Mouse (Mus musculus) effector memory CD4-positive, alpha-beta T cell, adult 7 months (primary cell): ENCODE results near the gene Olfr1259. TPM values are rescaled to one million over a fixed set of nuclear protein-coding genes. Genes with fewer than 3 reads are reported as not detected.

Experiments used
- polyA plus RNA-seq: library from polyadenylated mRNA; unstranded; fragments of 100-300 nt; shearing (Covaris generic); gene quantifications from one replicate; pipeline ENCODE4 v1.2.1, GENCODE M21; 2017

The Olfr1259 gene
- not detected for polyA plus RNA-seq

DNA sequence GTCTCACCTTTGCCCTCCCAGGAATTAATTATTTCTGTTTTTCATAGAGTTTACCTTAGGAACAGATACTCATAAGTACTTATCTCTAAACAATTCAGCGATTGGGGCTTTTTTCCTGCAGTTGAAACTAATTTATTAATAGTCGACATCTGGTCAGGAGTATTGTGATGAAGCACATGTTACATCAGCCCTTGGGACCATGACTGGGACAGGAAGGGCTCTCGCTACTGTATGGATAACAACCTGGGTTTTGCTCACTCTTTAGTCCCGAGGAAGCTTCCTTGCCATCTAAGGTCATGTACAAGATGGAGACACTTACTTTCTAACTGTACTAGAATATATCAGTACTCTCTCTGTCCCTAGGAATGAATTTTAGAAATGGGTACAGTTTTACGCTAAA is at the start of gene Olfr1259:
TSS of gene Olfr1259 (minus strand) at position 101 of the 400 bp plus-strand sequence.

DNA sequence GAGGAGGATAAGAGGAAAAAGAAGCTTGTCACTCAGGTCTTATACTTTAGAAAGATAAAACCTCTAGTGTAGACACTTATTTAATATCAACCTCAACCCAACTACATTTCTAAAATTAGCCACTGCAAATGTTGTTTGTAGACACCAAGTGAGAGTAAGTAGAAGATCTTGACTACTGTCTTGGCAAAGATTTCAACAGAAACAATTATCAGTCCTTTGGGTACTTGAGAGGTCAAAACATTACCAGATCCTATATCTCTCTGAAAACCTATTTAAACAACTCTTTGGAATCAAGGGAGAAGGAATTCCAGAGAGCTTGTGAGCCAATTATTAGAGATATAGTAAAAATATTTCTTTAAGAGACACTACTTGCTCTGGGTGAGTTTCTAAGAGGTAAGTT is 42.5 kb upstream of the Olfr1259 start, which contains the start of gene Olfr1261:
TSS of gene Olfr1261 (plus strand) at position 301 of the 400 bp plus-strand sequence.

DNA sequence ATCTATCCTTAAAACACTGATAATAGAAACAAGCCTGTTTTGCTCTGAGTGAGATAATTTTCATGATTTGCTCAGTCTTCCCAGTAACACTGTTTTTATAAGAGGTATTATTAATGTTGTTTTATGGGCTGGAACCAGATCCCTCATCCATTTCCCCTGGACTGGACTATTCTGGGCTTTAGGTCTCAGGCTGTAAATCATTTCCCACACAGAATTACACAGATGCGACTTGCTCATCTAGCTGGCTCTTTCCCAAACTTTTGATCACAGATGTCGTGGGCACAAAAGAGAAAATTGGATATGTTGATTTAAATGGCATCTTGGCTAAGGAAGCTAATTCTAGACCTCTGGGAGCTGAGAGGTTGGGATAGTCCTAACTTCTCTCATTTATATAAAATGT is 25.7 kb upstream of the Olfr1259 start, which contains the start of gene Olfr1260:
TSS of gene Olfr1260 (plus strand) at position 157 of the 400 bp plus-strand sequence.

DNA sequence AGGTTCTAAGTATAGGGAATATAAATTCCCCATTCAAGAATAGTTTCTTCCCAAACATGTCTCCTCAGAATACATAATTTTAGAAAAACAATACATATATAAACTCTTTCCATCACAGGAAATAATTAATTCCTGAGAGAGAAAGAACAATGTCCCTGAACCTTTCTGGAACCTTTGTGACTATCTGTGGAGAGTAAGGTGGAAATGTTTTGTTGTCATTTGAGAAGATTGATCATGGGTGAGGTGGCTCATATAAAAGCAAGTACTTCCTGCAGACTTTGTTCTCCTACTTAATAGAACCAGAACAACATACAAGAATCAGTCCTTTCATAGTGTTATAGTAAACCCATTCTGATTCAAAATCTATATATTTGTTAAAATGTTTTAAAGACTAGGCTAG is 21.5 kb downstream of the Olfr1259 start, which contains the start of gene Olfr1258:
TSS of gene Olfr1258 (plus strand) at position 301 of the 400 bp plus-strand sequence.

Other genes with a start within 250 kb of the Olfr1259 start
- not detected for gene Olfr1252, start 223.7 kb downstream of the Olfr1259 start, polyA plus RNA-seq
- not detected for gene Olfr1253, start 191.6 kb downstream of the Olfr1259 start, polyA plus RNA-seq
- gene Olfr1254, start 155.0 kb downstream of the Olfr1259 start, polyA plus RNA-seq, result not detected
- gene Olfr1255, start 136.6 kb downstream of the Olfr1259 start, polyA plus RNA-seq, result not detected
- gene Olfr1256, start 107.1 kb downstream of the Olfr1259 start, polyA plus RNA-seq, result not detected
- not detected for gene Olfr48, start 100.5 kb downstream of the Olfr1259 start, polyA plus RNA-seq
- not detected for gene Olfr1257, start 70.2 kb downstream of the Olfr1259 start, polyA plus RNA-seq
- gene Olfr1258, start 21.4 kb downstream of the Olfr1259 start, polyA plus RNA-seq, result 0.05 TPM
- 0.09 TPM for gene Olfr1260, start 25.7 kb upstream of the Olfr1259 start, polyA plus RNA-seq
- not detected for gene Olfr1261, start 42.6 kb upstream of the Olfr1259 start, polyA plus RNA-seq
- gene Olfr1262, start 51.5 kb upstream of the Olfr1259 start, polyA plus RNA-seq, result not detected
- gene Olfr1263, start 63.5 kb upstream of the Olfr1259 start, polyA plus RNA-seq, result 0.30 TPM
- gene Olfr1264, start 76.9 kb upstream of the Olfr1259 start, polyA plus RNA-seq, result 0.11 TPM
- gene Olfr1265, start 86.7 kb upstream of the Olfr1259 start, polyA plus RNA-seq, result not detected
- not detected for gene Olfr140, start 114.9 kb upstream of the Olfr1259 start, polyA plus RNA-seq
- 0.12 TPM for gene Olfr1269, start 172.7 kb upstream of the Olfr1259 start, polyA plus RNA-seq
- not detected for gene Olfr32, start 193.6 kb upstream of the Olfr1259 start, polyA plus RNA-seq
- not detected for gene Olfr1270, start 204.4 kb upstream of the Olfr1259 start, polyA plus RNA-seq